Mouse (Mus musculus): ENCODE measurements around the gene Mcat. TPM values are rescaled to one million over a fixed set of nuclear protein-coding genes. Genes with fewer than 3 reads are reported as not detected.

The Mcat gene
- polyA plus RNA-seq, 1 experiment from 2014 or later = 41.2 TPM

DNA sequence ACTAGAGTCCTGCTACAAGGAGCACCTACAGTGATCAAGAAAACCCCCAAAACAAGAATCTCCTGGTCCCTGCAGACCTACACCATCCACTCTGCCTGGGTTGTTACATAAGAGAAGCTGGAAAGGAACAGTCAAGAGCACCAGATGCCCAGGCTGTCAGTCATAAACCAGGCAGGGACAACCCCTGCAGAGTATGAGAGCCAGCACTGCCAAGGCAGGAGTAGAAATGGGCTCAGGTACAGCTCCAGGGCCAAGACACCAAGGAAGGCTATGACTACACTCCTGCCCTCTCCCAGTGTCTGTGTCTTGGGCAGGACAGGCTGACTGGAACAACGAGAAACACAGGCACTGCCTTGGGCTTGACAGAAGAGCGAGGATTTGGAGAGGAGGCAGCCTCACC lies 13.4 kb downstream of the Mcat start:
- Histone ChIP-seq H3K27me3 (ENCODE audit: insufficient read depth, low read length) (no peaks in the 10 kb centered on the region), H3K36me3 (ENCODE audit: insufficient read depth, low read length) (peaks cover 57% of the 10 kb centered on the region), H3K4me2 (ENCODE audit: low read length) (no peak overlapping the region), H3K4me3 (replicated peaks; ENCODE audit: low read depth, low read length) (no peak overlapping the region), H3K4me1 (replicated peaks; ENCODE audit: insufficient read depth, low read length) (0 out of 2 replicates have a peak, but pooled peaks cover 4% of the 10 kb centered on the region), H3K9ac (ENCODE audit: low read depth, low read length) (no peak overlapping the region), H3K9me3 (replicated peaks; ENCODE audit: low read length) (no peaks in the 10 kb centered on the region), H3K27ac (no peak overlapping the region)
- no peak for DNase-seq (ENCODE audit: low spot score)
- no peak for ATAC-seq (replicated peaks; ENCODE audit: low FRiP score, low read depth)
- no peak for TF ChIP-seq CTCF (IDR thresholded peaks at IDR 0.05; ENCODE audit: low read depth)
- 98% methylated on average over 2 of the region's 2 CpGs for WGBS

DNA sequence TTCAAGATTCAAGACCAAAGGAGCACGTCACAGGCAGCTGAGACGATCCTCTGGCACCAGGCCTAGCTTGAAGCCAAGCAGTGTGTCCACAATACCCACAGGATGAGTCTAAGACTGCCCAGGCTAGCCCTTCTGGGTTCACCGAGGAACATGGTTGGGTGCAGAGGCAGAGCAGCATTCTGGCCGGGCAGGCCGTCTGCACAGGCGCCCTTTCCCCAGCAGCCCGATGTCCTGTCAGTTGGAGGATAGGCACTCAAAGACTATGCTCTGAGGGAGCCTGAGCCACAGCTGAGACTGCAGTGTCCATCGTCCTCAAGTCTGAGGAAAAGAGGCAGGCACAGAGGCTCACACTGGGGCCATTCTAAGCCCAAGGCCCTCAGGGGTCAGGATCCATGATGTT lies 16.4 kb downstream of the Mcat start:
- TF ChIP-seq CTCF (IDR thresholded peaks at IDR 0.05; ENCODE audit: low read depth) = no peak
- ATAC-seq (replicated peaks; ENCODE audit: low FRiP score, low read depth) = no peak
- no peaks in the 10 kb centered on the region for H3K27me3 ChIP-seq (ENCODE audit: insufficient read depth, low read length)
- H3K4me2 ChIP-seq (ENCODE audit: low read length) = no peak overlapping the region
- 93% methylated on average over 8 of the region's 8 CpGs for WGBS
- H3K36me3 ChIP-seq (ENCODE audit: insufficient read depth, low read length) = peaks cover 57% of the 10 kb centered on the region
- no peak for DNase-seq (ENCODE audit: low spot score)
- H3K27ac ChIP-seq = no peak overlapping the region
- no peaks in the 10 kb centered on the region for H3K4me1 ChIP-seq (replicated peaks; ENCODE audit: insufficient read depth, low read length)
- H3K4me3 ChIP-seq (replicated peaks; ENCODE audit: low read depth, low read length) = no peak overlapping the region
- no peaks in the 10 kb centered on the region for H3K9me3 ChIP-seq (replicated peaks; ENCODE audit: low read length)
- no peak overlapping the region for H3K9ac ChIP-seq (ENCODE audit: low read depth, low read length)

DNA sequence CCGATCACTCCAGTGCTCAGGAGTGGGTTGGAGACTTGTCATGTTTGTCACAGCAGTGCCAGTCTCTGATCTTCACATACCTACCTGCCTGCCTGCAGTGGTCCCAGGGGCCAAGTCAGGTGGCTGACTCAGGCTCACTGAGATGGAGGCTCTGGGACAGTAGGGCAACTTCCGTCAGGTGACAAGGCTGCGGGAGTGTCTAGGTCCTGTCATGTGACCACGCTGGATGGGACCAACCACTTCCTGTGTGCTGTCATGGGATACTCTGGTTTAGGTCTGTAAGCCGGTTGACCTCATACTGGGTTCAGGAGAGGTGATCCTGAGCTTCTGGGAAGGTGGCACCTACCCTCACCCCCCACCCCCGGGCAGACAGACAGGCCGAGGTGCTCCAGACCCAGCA lies 17.6 kb downstream of the Mcat start:
- Histone ChIP-seq H3K9me3 (replicated peaks; ENCODE audit: low read length) (no peaks in the 10 kb centered on the region), H3K4me1 (replicated peaks; ENCODE audit: insufficient read depth, low read length) (no peaks in the 10 kb centered on the region), H3K4me3 (replicated peaks; ENCODE audit: low read depth, low read length) (no peak overlapping the region), H3K9ac (ENCODE audit: low read depth, low read length) (no peak overlapping the region), H3K36me3 (ENCODE audit: insufficient read depth, low read length) (peaks cover 53% of the 10 kb centered on the region), H3K27me3 (ENCODE audit: insufficient read depth, low read length) (no peaks in the 10 kb centered on the region), H3K27ac (no peak overlapping the region), H3K4me2 (ENCODE audit: low read length) (no peak overlapping the region)
- no peak for ATAC-seq (replicated peaks; ENCODE audit: low FRiP score, low read depth)
- TF ChIP-seq CTCF (IDR thresholded peaks at IDR 0.05; ENCODE audit: low read depth) = no peak
- no peak for DNase-seq (ENCODE audit: low spot score)
- WGBS = 90% methylated on average over 7 of the region's 7 CpGs

DNA sequence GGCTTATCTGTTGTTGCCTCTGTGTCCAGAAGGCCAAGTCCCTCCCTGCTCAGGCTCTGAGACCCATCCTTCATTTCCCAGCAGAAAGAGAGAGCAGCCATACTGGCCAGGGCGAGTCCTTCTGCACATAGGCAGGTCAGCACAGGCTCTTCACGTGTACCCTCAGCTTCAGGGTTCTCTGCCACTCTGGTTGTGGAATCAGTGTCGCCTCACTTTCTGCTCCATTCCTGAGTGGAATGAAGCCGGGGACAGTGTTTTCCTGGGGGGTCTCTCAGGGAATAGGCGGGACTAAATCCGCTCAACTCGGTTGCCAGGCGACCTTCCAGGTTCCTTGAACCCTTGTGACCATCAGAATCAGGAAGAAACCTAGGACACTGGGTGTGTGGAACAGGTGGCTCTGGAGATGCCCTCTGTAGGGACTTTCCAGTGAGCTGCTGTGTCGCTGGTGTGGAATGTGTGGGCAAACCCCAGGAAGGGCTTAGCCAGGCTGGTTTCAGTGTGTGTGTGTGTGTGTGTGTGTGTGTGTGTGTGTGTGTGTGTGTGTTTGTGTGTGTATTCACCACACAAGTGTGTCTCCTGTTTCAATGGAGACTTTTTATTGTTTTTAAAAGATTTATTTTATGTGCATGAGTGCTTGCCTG lies 21.8 kb downstream of the Mcat start:
- Histone ChIP-seq H3K36me3 (ENCODE audit: insufficient read depth, low read length) (0 out of 2 replicates have a peak, but pooled peaks cover 12% of the 10 kb centered on the region), H3K4me2 (ENCODE audit: low read length) (no peak overlapping the region), H3K4me3 (replicated peaks; ENCODE audit: low read depth, low read length) (no peak overlapping the region), H3K9me3 (replicated peaks; ENCODE audit: low read length) (no peaks in the 10 kb centered on the region), H3K27ac (no peak overlapping the region), H3K4me1 (replicated peaks; ENCODE audit: insufficient read depth, low read length) (no peaks in the 10 kb centered on the region), H3K9ac (ENCODE audit: low read depth, low read length) (no peak overlapping the region), H3K27me3 (ENCODE audit: insufficient read depth, low read length) (no peaks in the 10 kb centered on the region)
- WGBS = 82% methylated on average over 9 of the region's 9 CpGs
- DNase-seq (ENCODE audit: low spot score) (no peak), ATAC-seq (replicated peaks; ENCODE audit: low FRiP score, low read depth) (no peak)
- no peak for TF ChIP-seq CTCF (IDR thresholded peaks at IDR 0.05; ENCODE audit: low read depth)

DNA sequence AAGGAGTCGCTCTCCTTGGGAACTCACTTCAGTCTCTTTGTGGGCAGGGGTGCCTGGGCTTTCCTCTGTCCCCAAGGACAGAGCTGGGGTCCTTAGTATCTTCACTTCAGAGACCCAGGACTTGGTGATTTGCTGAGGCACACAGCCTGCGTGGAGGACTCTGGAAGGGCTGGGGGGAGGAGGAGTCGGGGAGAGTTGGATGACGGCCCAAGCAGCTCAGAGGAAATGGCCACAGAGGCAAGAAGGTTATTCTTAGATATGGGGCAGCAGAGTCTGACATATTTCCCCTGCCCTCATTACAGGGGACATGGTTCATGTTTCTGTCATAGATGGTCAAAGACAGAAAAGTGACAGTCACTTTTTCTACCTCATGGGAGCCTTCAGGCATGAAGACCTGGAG lies 23.7 kb downstream of the Mcat start:
- no peak for TF ChIP-seq CTCF (IDR thresholded peaks at IDR 0.05; ENCODE audit: low read depth)
- Histone ChIP-seq H3K36me3 (ENCODE audit: insufficient read depth, low read length) (no peaks in the 10 kb centered on the region), H3K9me3 (replicated peaks; ENCODE audit: low read length) (no peaks in the 10 kb centered on the region), H3K4me1 (replicated peaks; ENCODE audit: insufficient read depth, low read length) (no peaks in the 10 kb centered on the region), H3K27me3 (ENCODE audit: insufficient read depth, low read length) (no peaks in the 10 kb centered on the region), H3K9ac (ENCODE audit: low read depth, low read length) (no peak overlapping the region), H3K27ac (no peak overlapping the region; the same call in 1 of the 2 replicates), H3K4me2 (ENCODE audit: low read length) (no peak overlapping the region), H3K4me3 (replicated peaks; ENCODE audit: low read depth, low read length) (no peak overlapping the region)
- 40% methylated on average over 4 of the region's 4 CpGs for WGBS
- ATAC-seq (replicated peaks; ENCODE audit: low FRiP score, low read depth) (no peak), DNase-seq (ENCODE audit: low spot score) (no peak)

DNA sequence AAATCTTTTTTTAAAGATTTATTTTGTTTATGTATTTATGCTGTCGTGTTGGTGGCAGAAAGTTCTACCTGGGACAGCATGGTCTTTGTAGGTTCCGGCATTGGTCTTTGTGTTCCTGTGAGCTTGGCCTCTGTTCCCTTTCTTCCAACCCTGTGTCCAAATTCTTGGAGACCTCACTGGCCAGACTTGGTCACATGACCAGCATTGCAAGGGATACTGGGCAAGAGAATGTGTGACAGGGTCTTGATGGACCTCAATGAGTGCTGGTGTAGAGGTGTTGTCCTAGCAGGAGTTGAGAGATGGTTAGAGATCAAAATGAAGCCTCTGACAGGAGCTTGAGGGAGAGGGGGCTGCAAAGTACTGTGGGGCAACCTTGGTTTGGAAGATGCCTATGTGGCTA lies 24.7 kb downstream of the Mcat start:
- Histone ChIP-seq H3K36me3 (ENCODE audit: insufficient read depth, low read length) (no peaks in the 10 kb centered on the region), H3K27me3 (ENCODE audit: insufficient read depth, low read length) (no peaks in the 10 kb centered on the region), H3K4me2 (ENCODE audit: low read length) (no peak overlapping the region), H3K4me1 (replicated peaks; ENCODE audit: insufficient read depth, low read length) (no peaks in the 10 kb centered on the region), H3K4me3 (replicated peaks; ENCODE audit: low read depth, low read length) (no peak overlapping the region), H3K27ac (no peak overlapping the region), H3K9me3 (replicated peaks; ENCODE audit: low read length) (no peaks in the 10 kb centered on the region), H3K9ac (ENCODE audit: low read depth, low read length) (no peak overlapping the region)
- 96% methylated on average over 2 of the region's 2 CpGs for WGBS
- no peak for DNase-seq (ENCODE audit: low spot score)
- no peak for TF ChIP-seq CTCF (IDR thresholded peaks at IDR 0.05; ENCODE audit: low read depth)
- no peak for ATAC-seq (replicated peaks; ENCODE audit: low FRiP score, low read depth)

DNA sequence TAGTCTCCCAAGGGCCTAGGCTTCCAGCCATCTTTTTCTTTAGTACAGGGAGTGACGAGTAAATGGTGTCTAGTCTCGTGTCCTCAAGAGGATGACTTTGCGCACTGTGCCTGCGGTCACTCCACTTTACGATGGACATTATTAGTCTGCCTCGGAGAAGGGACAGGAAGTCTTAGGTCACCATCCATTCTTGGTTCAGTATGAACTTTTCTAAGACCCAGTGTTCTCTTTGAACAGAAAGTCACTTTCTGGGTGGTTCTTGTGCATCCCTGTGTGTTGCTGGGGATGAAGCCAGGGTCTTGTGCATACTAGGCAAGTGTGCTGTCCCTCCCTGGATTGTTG lies 27.7 kb downstream of the Mcat start:
- DNase-seq (ENCODE audit: low spot score) (no peak), ATAC-seq (replicated peaks; ENCODE audit: low FRiP score, low read depth) (no peak)
- H3K36me3 ChIP-seq (ENCODE audit: insufficient read depth, low read length) = no peaks in the 10 kb centered on the region
- no peak for TF ChIP-seq CTCF (IDR thresholded peaks at IDR 0.05; ENCODE audit: low read depth)
- H3K27me3 ChIP-seq (ENCODE audit: insufficient read depth, low read length) = no peaks in the 10 kb centered on the region
- no peak overlapping the region for H3K9ac ChIP-seq (ENCODE audit: low read depth, low read length)
- no peaks in the 10 kb centered on the region for H3K9me3 ChIP-seq (replicated peaks; ENCODE audit: low read length)
- no peak overlapping the region for H3K4me2 ChIP-seq (ENCODE audit: low read length)
- 54% methylated on average over 6 of the region's 6 CpGs for WGBS
- H3K27ac ChIP-seq = no peak overlapping the region
- H3K4me3 ChIP-seq (replicated peaks; ENCODE audit: low read depth, low read length) = no peak overlapping the region
- peaks cover 1% of the 10 kb centered on the region; the same call in 1 of the 2 replicates for H3K4me1 ChIP-seq (replicated peaks; ENCODE audit: insufficient read depth, low read length)

Measured in kidney, postnatal 0 days (tissue).